26 mouse cellular contexts compared by ENCODE assay signal in the genomic region with DNA sequence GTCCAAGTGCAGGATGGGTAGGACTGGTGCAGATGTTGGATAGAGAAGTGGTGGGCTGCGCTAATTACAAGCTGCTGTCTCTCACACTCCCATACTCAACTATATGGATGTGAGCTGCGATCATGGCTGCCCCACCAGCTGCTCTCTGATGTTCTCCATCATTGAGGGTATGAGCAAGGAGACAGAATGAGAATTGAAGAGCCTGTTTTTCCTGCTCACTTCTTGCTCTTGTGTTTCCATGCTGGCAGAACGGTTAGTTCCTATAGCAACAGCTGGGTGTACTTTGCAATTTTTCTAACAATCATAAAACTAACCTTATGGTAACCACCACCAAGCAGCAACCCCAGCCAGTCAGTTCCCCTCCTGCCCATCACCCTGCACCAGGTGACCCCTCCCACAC.
"Had no signal": no experiment of that assay in that cellular context is flagged by ENCODE, and none has a peak within 500 bp of the region (broad histone marks: within the 10 kb centered on the region; RNA-seq: fewer than 3 reads in every experiment).

No protein-coding gene starts in this region.

- H3K4me2 ChIP-seq: heart, embryonic 13.5 days; heart, embryonic 15.5 days; hindbrain, embryonic 13.5 days; hindbrain, embryonic 15.5 days; kidney, embryonic 15.5 days; limb, embryonic 13.5 days; limb, embryonic 15.5 days; liver, embryonic 12.5 days had no signal

- DNase-seq: gastrocnemius, postnatal 14 days; gastrocnemius, postnatal 36 days; heart, adult 18-20 months; heart, postnatal 14 days; heart, postnatal 36 days; kidney, adult 11 months; kidney, adult 2 months; kidney, adult 9 months; kidney, postnatal 14 days; kidney, postnatal 36 days; layer of hippocampus, adult 9-11 months; layer of hippocampus, postnatal 36 days; left cerebral cortex, postnatal 4 days had no signal

- H3K27ac ChIP-seq: heart, embryonic 10.5 days; heart, embryonic 13.5 days; heart, embryonic 15.5 days; hindbrain, embryonic 13.5 days; hindbrain, embryonic 15.5 days; hindbrain, postnatal 0 days; kidney, embryonic 15.5 days; kidney, postnatal 0 days; limb, embryonic 13.5 days; limb, embryonic 15.5 days; liver, embryonic 12.5 days; liver, embryonic 14.5 days had no signal

- H3K27me3 ChIP-seq: heart, embryonic 13.5 days; heart, embryonic 15.5 days; hindbrain, embryonic 13.5 days; hindbrain, embryonic 15.5 days; kidney, embryonic 15.5 days; limb, embryonic 13.5 days; limb, embryonic 15.5 days; liver, embryonic 12.5 days had no signal

- H3K36me3 ChIP-seq: heart, embryonic 10.5 days; heart, embryonic 13.5 days; heart, embryonic 15.5 days; hindbrain, embryonic 13.5 days; hindbrain, embryonic 15.5 days; kidney, embryonic 15.5 days; limb, embryonic 13.5 days; limb, embryonic 15.5 days; liver, embryonic 12.5 days had no signal

- H3K4me3 ChIP-seq: heart, embryonic 10.5 days; heart, embryonic 13.5 days; heart, embryonic 15.5 days; hindbrain, embryonic 13.5 days; hindbrain, embryonic 15.5 days; kidney, embryonic 15.5 days; limb, embryonic 13.5 days; limb, embryonic 15.5 days; liver, embryonic 12.5 days had no signal

- ATAC-seq: hindbrain, postnatal 0 days; intestine, embryonic 16.5 days; liver, embryonic 12.5 days had no signal

- H3K9me3 ChIP-seq: heart, embryonic 10.5 days; heart, embryonic 13.5 days; heart, embryonic 15.5 days; hindbrain, embryonic 13.5 days; hindbrain, embryonic 15.5 days; kidney, embryonic 15.5 days; limb, embryonic 13.5 days; limb, embryonic 15.5 days; liver, embryonic 12.5 days had no signal

- H3K9ac ChIP-seq: heart, embryonic 13.5 days; heart, embryonic 15.5 days; hindbrain, embryonic 13.5 days; hindbrain, embryonic 15.5 days; kidney, embryonic 15.5 days; limb, embryonic 13.5 days; limb, embryonic 15.5 days; liver, embryonic 12.5 days; liver, embryonic 14.5 days had no signal

- H3K4me1 ChIP-seq: heart, embryonic 10.5 days; heart, embryonic 13.5 days; heart, embryonic 15.5 days; hindbrain, embryonic 13.5 days; hindbrain, embryonic 15.5 days; kidney, embryonic 15.5 days; limb, embryonic 13.5 days; limb, embryonic 15.5 days; liver, embryonic 12.5 days had no signal
